Mouse (Mus musculus) forebrain, embryonic 14.5 days (tissue): ENCODE data around the gene Rassf3. TPM values are rescaled to one million over a fixed set of nuclear protein-coding genes. Genes with fewer than 3 reads are reported as not detected.

ENCODE experiments used
- ATAC-seq: fragments of 200-750 bp; cut with Nextera tagmentation; 2 replicates; pipeline ENCODE4 v1.8.0; 2017; ENCODE audit warnings: mild to moderate bottlenecking, moderate library complexity
- DNase-seq: peaks from one replicate; pipeline ENCODE4 v3.0.0-alpha.2; 2015; ENCODE audit warnings: low spot score
- H3K27ac ChIP-seq: fragments of 300-500 bp; sonication (generic); 2 replicates; pipeline ENCODE4 v1.5.1; 2014; ENCODE audit warnings: low read depth, mild to moderate bottlenecking, control low read depth, low read length, moderate library complexity
- H3K27me3 ChIP-seq: fragments of 300-500 bp; sonication (generic); replicated peaks from 2 replicates; pipeline ENCODE4 v1.6.1; 2014; ENCODE audit warnings: low read length, control low read depth, mixed read lengths; ENCODE audit not compliant: control insufficient read depth, insufficient read depth
- H3K36me3 ChIP-seq: fragments of 300-500 bp; sonication (generic); 2 replicates; pipeline ENCODE4 v1.6.1; 2014; ENCODE audit warnings: low read length, control low read depth; ENCODE audit not compliant: control insufficient read depth, insufficient read depth
- H3K4me1 ChIP-seq: fragments of 300-500 bp; sonication (generic); 2 replicates; pipeline ENCODE4 v1.6.1; 2014; ENCODE audit warnings: antibody characterized with exemption, low read length, control low read depth; ENCODE audit not compliant: control insufficient read depth, insufficient read depth
- H3K4me2 ChIP-seq: fragments of 300-500 bp; sonication (generic); 2 replicates; pipeline ENCODE4 v1.6.1; 2014; ENCODE audit warnings: mild to moderate bottlenecking, control low read depth, low read length
- H3K4me3 ChIP-seq: fragments of 300-500 bp; sonication (generic); 2 replicates; pipeline ENCODE4 v1.5.1; 2014; ENCODE audit warnings: low read depth, low read length, control low read depth
- H3K9ac ChIP-seq: fragments of 300-500 bp; sonication (generic); 2 replicates; pipeline ENCODE4 v1.6.1; 2014; ENCODE audit warnings: mild to moderate bottlenecking, low read length, control low read depth, moderate library complexity
- H3K9me3 ChIP-seq: fragments of 300-500 bp; sonication (generic); replicated peaks from 2 replicates; pipeline ENCODE4 v1.6.1; 2016; ENCODE audit warnings: low read length, control low read depth, mixed read lengths; ENCODE audit not compliant: control insufficient read depth
- WGBS: fragments of 180-500 bp; shearing (Covaris S2); extraction: QIAGEN DNeasy Blood & Tissue Kit; methylation state at CpG from one replicate; pipeline ENCODE4 v1.1.7; 2014; 5-methylcytosine and 5-hydroxymethylcytosine counted together
- polyA plus RNA-seq: library from polyadenylated mRNA; unstranded; fragments of >200 nt; fragmentation: Nextera tagmentation; extraction: Ambion mirVana; gene quantifications from 2 replicates; pipeline ENCODE4 v1.2.1, GENCODE M21; 2014

Gene Rassf3
- polyA plus RNA-seq, 1 experiment from 2014 or later: 4.4 TPM

GRCm38 (mm10) chr10:121479987-121480386 lies 3.8 kb upstream of the Rassf3 start:
- DNase-seq: no peak
- Histone ChIP-seq H3K36me3 (no peaks in the 10 kb centered on the region), H3K4me2 (no peak overlapping the region), H3K4me1 (0 out of 2 replicates have a peak, but pooled peaks cover 12% of the 10 kb centered on the region), H3K9me3 (no peaks in the 10 kb centered on the region), H3K27ac (no peak overlapping the region), H3K9ac (no peak overlapping the region), H3K4me3 (no peak overlapping the region), H3K27me3 (peaks cover 7% of the 10 kb centered on the region; the same call in 1 of the 2 replicates)
- no peak for ATAC-seq
- 91% methylated on average over 1 of the region's 1 CpGs for WGBS

GRCm38 (mm10) chr10:121477433-121477832 lies 1.3 kb upstream of the Rassf3 start:
- H3K27me3 ChIP-seq: peaks cover 12% of the 10 kb centered on the region; the same call in 1 of the 2 replicates
- H3K4me1 ChIP-seq: 0 out of 2 replicates have a peak, but pooled peaks cover 12% of the 10 kb centered on the region
- no peak overlapping the region for H3K4me2 ChIP-seq
- H3K36me3 ChIP-seq: no peaks in the 10 kb centered on the region
- 12% methylated on average over 10 of the region's 10 CpGs for WGBS
- DNase-seq: no peak
- no peak overlapping the region for H3K9ac ChIP-seq
- peak overlapping the region; percentile 18; the same call in 1 of the 2 replicates for H3K27ac ChIP-seq
- H3K4me3 ChIP-seq: no peak overlapping the region
- ATAC-seq: no peak
- no peaks in the 10 kb centered on the region for H3K9me3 ChIP-seq

GRCm38 (mm10) chr10:121476968-121477337 lies 806 bp upstream of the Rassf3 start:
- peaks cover 12% of the 10 kb centered on the region; the same call in 1 of the 2 replicates for H3K27me3 ChIP-seq
- H3K36me3 ChIP-seq: no peaks in the 10 kb centered on the region
- H3K27ac ChIP-seq: no peak overlapping the region
- H3K9ac ChIP-seq: no peak overlapping the region
- 18% methylated on average over 8 of the region's 8 CpGs for WGBS
- no peak for DNase-seq
- ATAC-seq: no peak
- no peaks in the 10 kb centered on the region for H3K9me3 ChIP-seq
- 0 out of 2 replicates have a peak, but pooled peaks cover 12% of the 10 kb centered on the region for H3K4me1 ChIP-seq
- peak overlapping the region; percentile 55 for H3K4me3 ChIP-seq
- H3K4me2 ChIP-seq: peak overlapping the region; percentile 95; the same call in 1 of the 2 replicates

- Histone ChIP-seq H3K27ac (peak overlapping the region; percentile 14; the same call in 1 of the 2 replicates), H3K27me3 (peaks cover 12% of the 10 kb centered on the region; the same call in 1 of the 2 replicates), H3K4me1 (0 out of 2 replicates have a peak, but pooled peaks cover 12% of the 10 kb centered on the region), H3K9ac (peak overlapping the region; percentile 66), H3K36me3 (no peaks in the 10 kb centered on the region), H3K9me3 (no peaks in the 10 kb centered on the region), H3K4me2 (peak overlapping the region; percentile 95), H3K4me3 (peak overlapping the region; percentile 55)
- WGBS: under 1% methylated on average over 42 of the region's 45 CpGs
- DNase-seq: no peak
- ATAC-seq: no peak
Measured at GRCm38 (mm10) chr10:121475672-121476146, 438 bp downstream of the Rassf3 start.

GRCm38 (mm10) chr10:121475101-121475671 lies 961 bp downstream of the Rassf3 start:
- ATAC-seq: no peak

GRCm38 (mm10) chr10:121474288-121474687 lies 1.9 kb downstream of the Rassf3 start:
- 40% methylated on average over 4 of the region's 4 CpGs for WGBS
- H3K9ac ChIP-seq: no peak overlapping the region
- H3K27ac ChIP-seq: no peak overlapping the region

More at GRCm38 (mm10) chr10:121475101-121475671, 961 bp downstream of the Rassf3 start:
- 6% methylated on average over 31 of the region's 31 CpGs for WGBS
- Histone ChIP-seq H3K36me3 (no peaks in the 10 kb centered on the region), H3K4me2 (peak overlapping the region; percentile 95), H3K9ac (peak overlapping the region; percentile 66), H3K4me1 (0 out of 2 replicates have a peak, but pooled peaks cover 12% of the 10 kb centered on the region), H3K4me3 (peak overlapping the region; percentile 55), H3K27ac (peak overlapping the region; percentile 14; the same call in 1 of the 2 replicates), H3K27me3 (peaks cover 12% of the 10 kb centered on the region; the same call in 1 of the 2 replicates), H3K9me3 (no peaks in the 10 kb centered on the region)
- no peak for DNase-seq

GRCm38 (mm10) chr10:121473723-121474215 lies 2.4 kb downstream of the Rassf3 start:
- no peak for DNase-seq
- ATAC-seq: no peak
- 75% methylated on average over 12 of the region's 12 CpGs for WGBS
- 0 out of 2 replicates have a peak, but pooled peaks cover 12% of the 10 kb centered on the region for H3K4me1 ChIP-seq
- no peak overlapping the region for H3K9ac ChIP-seq
- no peak overlapping the region for H3K27ac ChIP-seq
- no peaks in the 10 kb centered on the region for H3K9me3 ChIP-seq
- H3K4me3 ChIP-seq: no peak overlapping the region
- H3K36me3 ChIP-seq: no peaks in the 10 kb centered on the region
- no peak overlapping the region for H3K4me2 ChIP-seq
- peaks cover 12% of the 10 kb centered on the region; the same call in 1 of the 2 replicates for H3K27me3 ChIP-seq

More at GRCm38 (mm10) chr10:121474288-121474687, 1.9 kb downstream of the Rassf3 start:
- ATAC-seq (no peak), DNase-seq (no peak)
- Histone ChIP-seq H3K4me2 (peak overlapping the region; percentile 95), H3K4me3 (no peak overlapping the region), H3K9me3 (no peaks in the 10 kb centered on the region), H3K36me3 (no peaks in the 10 kb centered on the region), H3K27me3 (peaks cover 12% of the 10 kb centered on the region; the same call in 1 of the 2 replicates), H3K4me1 (0 out of 2 replicates have a peak, but pooled peaks cover 12% of the 10 kb centered on the region)

- no peak overlapping the region for H3K4me2 ChIP-seq
- no peak overlapping the region for H3K27ac ChIP-seq
- H3K4me1 ChIP-seq: 0 out of 2 replicates have a peak, but pooled peaks cover 12% of the 10 kb centered on the region
- H3K36me3 ChIP-seq: no peaks in the 10 kb centered on the region
- no peak overlapping the region for H3K9ac ChIP-seq
- 93% methylated on average over 11 of the region's 11 CpGs for WGBS
- H3K4me3 ChIP-seq: no peak overlapping the region
- DNase-seq: no peak
- H3K9me3 ChIP-seq: no peaks in the 10 kb centered on the region
- no peak for ATAC-seq
- peaks cover 12% of the 10 kb centered on the region; the same call in 1 of the 2 replicates for H3K27me3 ChIP-seq
Measured at GRCm38 (mm10) chr10:121472593-121473217, 3.4 kb downstream of the Rassf3 start.
